Mouse (Mus musculus) hindbrain, postnatal 0 days (tissue): ENCODE data around the gene Erlec1. TPM values are rescaled to one million over a fixed set of nuclear protein-coding genes. Genes with fewer than 3 reads are reported as not detected.
A peak's percentile ranks its signal among the peaks of the same experiment; 100 is the strongest.

ENCODE experiments used
- ATAC-seq: fragments of 200-750 bp; cut with Nextera tagmentation; 2 replicates; pipeline ENCODE4 v1.8.0; 2017; ENCODE audit warnings: mild to moderate bottlenecking, moderate TSS enrichment, moderate library complexity
- DNase-seq: peaks from one replicate; pipeline ENCODE4 v3.0.0-alpha.2; 2015; ENCODE audit warnings: low spot score
- H3K27ac ChIP-seq: fragments of 300-500 bp; sonication (generic); 2 replicates; pipeline ENCODE4 v1.5.1; 2014; ENCODE audit warnings: mild to moderate bottlenecking
- H3K27me3 ChIP-seq: fragments of 300-500 bp; sonication (generic); 2 replicates; pipeline ENCODE4 v1.6.1; 2014; ENCODE audit warnings: low read length, mixed read lengths; ENCODE audit not compliant: insufficient read depth
- H3K36me3 ChIP-seq: fragments of 300-500 bp; sonication (generic); 2 replicates; pipeline ENCODE4 v1.6.1; 2014; ENCODE audit warnings: low read length, mixed read lengths; ENCODE audit not compliant: insufficient read depth
- H3K4me1 ChIP-seq: fragments of 300-500 bp; sonication (generic); 2 replicates; pipeline ENCODE4 v1.6.1; 2014; ENCODE audit warnings: antibody characterized with exemption, low read length, mixed read lengths; ENCODE audit not compliant: insufficient read depth
- H3K4me2 ChIP-seq: fragments of 300-500 bp; sonication (generic); 2 replicates; pipeline ENCODE4 v1.6.1; 2014; ENCODE audit warnings: low read depth, mild to moderate bottlenecking, low read length, moderate library complexity, mixed read lengths
- H3K4me3 ChIP-seq: fragments of 300-500 bp; sonication (generic); 2 replicates; pipeline ENCODE4 v1.5.1; 2014; ENCODE audit warnings: low read length
- H3K9ac ChIP-seq: fragments of 300-500 bp; sonication (generic); replicated peaks from 2 replicates; pipeline ENCODE4 v1.6.1; 2014; ENCODE audit warnings: mild to moderate bottlenecking, low read length, moderate library complexity, mixed read lengths
- H3K9me3 ChIP-seq: fragments of 300-500 bp; sonication (generic); 2 replicates; pipeline ENCODE4 v1.6.1; 2016; ENCODE audit warnings: low read length, mixed read lengths
- CTCF ChIP-seq: IDR thresholded peaks from 2 replicates; pipeline ENCODE4 v1.5.1; 2016; ENCODE audit warnings: antibody characterized with exemption, control low read depth, low read depth
- WGBS: fragments of 180-500 bp; shearing (Covaris S2); extraction: QIAGEN DNeasy Blood & Tissue Kit; methylation state at CpG from one replicate; pipeline ENCODE4 v1.1.7; 2014; 5-methylcytosine and 5-hydroxymethylcytosine counted together
- polyA plus RNA-seq: library from polyadenylated mRNA; unstranded; fragments of >200 nt; fragmentation: Nextera tagmentation; extraction: Ambion mirVana; gene quantifications from 2 replicates; pipeline ENCODE4 v1.2.1, GENCODE M21; 2015
- total RNA-seq: library from RNA; depleted of rRNA; stranded (reverse); fragments of >200 nt; gene quantifications from 2 replicates; pipeline ENCODE4 v1.2.3, GENCODE M21; 2014; rRNA removed

Erlec1 gene
- total RNA-seq (11.5 and 14.1 TPM in 2 replicates), polyA plus RNA-seq (12.6 and 14.8 TPM in 2 replicates)

DNA sequence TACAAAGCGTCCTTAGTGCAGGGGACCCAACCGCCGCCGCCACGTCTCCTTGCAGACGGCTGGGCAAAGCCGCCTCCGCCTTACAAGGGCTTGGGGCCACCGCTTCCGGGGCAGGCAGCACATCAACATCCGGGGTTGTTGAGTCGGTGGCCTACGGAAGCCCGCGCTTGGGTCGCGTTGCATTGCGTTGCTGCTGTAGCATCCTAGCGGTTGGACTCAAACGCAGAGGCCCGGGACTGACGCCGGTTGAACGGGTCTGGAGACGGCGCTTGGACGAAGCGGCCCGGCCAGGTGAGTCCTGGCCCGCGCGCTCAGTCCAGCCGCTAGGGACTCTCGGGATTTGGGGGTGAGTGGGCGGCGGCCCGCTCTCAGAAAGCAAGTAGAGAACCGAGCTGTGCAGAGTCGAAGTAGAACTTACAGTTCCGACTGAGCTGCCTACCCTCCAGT is at the start of gene Erlec1:
TSS of gene Erlec1 (minus strand) at position 57 of the 447 bp plus-strand sequence.
- DNase-seq (peak; percentile 95), ATAC-seq (peak; percentile 99)
- peaks cover 6% of the 10 kb centered on the region for H3K9me3 ChIP-seq
- peak within 1 kb of the TSS; percentile 69 for H3K4me3 ChIP-seq
- H3K36me3 ChIP-seq, result peaks cover 3% of the 10 kb centered on the region
- peak; percentile 55 for TF ChIP-seq CTCF
- H3K4me1 ChIP-seq, result 0 out of 2 replicates have a peak, but pooled peaks cover 5% of the 10 kb centered on the region
- peak within 1 kb of the TSS; percentile 88 for H3K27ac ChIP-seq
- peak within 1 kb of the TSS; percentile 83 for H3K9ac ChIP-seq
- peak within 1 kb of the TSS; percentile 81 for H3K4me2 ChIP-seq
- H3K27me3 ChIP-seq, result no peaks in the 10 kb centered on the region
- under 1% methylated on average over 40 of the region's 40 CpGs for WGBS

DNA sequence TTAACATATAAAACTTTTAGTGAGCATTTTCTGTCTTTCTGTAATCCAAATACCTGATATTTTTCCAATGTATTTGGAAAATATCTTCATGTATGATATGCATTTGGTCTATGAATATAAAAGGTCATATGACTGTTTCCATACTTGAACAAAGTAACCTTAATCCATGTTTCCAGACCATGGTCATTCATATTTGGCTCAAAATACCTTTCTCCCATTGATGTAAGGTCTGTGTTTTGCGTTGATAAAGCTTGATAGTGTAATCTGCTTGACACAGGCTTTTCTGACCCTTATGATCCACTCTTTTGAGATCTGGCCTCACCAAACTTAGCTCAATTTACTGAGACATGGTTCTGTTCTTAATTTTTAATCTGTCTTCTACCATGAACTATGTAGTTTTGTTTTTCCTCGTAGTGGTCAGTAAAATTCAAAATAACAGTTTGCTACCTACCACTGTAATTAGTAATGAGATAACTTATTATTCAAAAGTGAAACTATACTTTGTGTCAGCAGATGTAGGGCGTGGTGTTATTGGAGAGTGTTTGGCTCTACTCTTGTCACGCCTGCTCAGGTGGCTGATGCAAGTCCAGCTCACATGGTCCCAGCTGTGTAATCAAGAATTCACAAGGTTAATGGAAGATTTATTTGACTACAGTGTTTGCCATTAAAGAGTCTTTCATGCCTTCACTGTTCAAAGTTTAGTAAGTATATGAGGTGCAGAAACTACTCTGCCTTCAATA is 47.2 kb upstream of the Erlec1 start:
- no peak overlapping the region for H3K4me3 ChIP-seq
- no peak overlapping the region for H3K27ac ChIP-seq
- 94% methylated on average over 4 of the region's 4 CpGs for WGBS
- H3K27me3 ChIP-seq, result no peaks in the 10 kb centered on the region
- no peak for DNase-seq
- TF ChIP-seq CTCF, result no peak
- no peaks in the 10 kb centered on the region for H3K36me3 ChIP-seq
- no peak for ATAC-seq
- H3K9me3 ChIP-seq, result no peaks in the 10 kb centered on the region
- H3K9ac ChIP-seq, result no peak overlapping the region
- H3K4me1 ChIP-seq, result no peaks in the 10 kb centered on the region
- H3K4me2 ChIP-seq, result no peak overlapping the region

DNA sequence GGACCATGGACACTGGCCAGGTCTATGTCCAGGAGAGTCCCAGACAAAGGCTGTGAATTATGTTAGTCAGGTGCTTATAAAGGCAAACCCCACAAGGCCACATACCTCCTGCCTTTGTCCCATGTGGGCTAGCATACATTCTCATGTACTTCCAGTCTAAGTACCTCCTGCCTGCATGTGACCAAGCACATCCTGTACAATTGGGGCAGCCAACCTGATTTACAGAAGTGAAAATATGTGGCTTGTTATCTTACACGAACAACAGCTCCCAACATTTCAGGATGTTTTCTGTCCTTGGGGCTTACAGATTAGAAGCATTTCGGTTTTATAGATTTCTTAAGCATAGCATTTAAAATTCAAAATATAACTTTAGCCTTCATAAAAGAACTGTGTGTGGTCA is 45.9 kb upstream of the Erlec1 start:
- no peak for TF ChIP-seq CTCF
- H3K27ac ChIP-seq, result no peak overlapping the region
- no peak overlapping the region for H3K4me2 ChIP-seq

DNA sequence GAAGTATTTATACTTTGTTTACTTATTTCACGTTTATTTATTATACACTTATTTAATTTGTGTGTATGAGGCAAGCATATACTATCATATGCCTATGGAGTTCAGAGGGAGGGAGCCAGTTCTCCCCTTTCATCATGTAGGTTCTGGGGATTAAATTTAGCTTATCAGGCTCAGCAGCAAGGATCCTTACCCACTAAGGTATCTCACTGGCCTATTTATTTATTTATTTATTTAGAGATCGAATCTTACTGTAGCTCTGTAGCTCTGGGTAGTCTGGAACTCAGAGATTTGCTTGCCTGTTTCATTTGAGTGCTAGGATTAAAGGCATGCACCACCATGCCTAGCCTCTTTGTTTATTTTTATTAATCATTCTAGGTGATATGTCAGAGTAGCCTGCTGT is 44.6 kb upstream of the Erlec1 start:
- 90% methylated on average over 2 of the region's 2 CpGs for WGBS
- Histone ChIP-seq H3K27me3 (no peaks in the 10 kb centered on the region), H3K4me1 (no peaks in the 10 kb centered on the region), H3K36me3 (no peaks in the 10 kb centered on the region), H3K4me3 (no peak overlapping the region), H3K4me2 (no peak overlapping the region), H3K27ac (no peak overlapping the region), H3K9me3 (no peaks in the 10 kb centered on the region), H3K9ac (no peak overlapping the region)
- ATAC-seq (no peak), DNase-seq (no peak)
- no peak for TF ChIP-seq CTCF

More for the DNA sequence above, 45.9 kb upstream of the Erlec1 start:
- H3K4me3 ChIP-seq, result no peak overlapping the region
- H3K27me3 ChIP-seq, result no peaks in the 10 kb centered on the region
- no peak overlapping the region for H3K9ac ChIP-seq
- no peak for ATAC-seq
- no peaks in the 10 kb centered on the region for H3K9me3 ChIP-seq
- WGBS, result 97% methylated on average over 2 of the region's 2 CpGs
- DNase-seq, result no peak
- no peaks in the 10 kb centered on the region for H3K4me1 ChIP-seq
- no peaks in the 10 kb centered on the region for H3K36me3 ChIP-seq

DNA sequence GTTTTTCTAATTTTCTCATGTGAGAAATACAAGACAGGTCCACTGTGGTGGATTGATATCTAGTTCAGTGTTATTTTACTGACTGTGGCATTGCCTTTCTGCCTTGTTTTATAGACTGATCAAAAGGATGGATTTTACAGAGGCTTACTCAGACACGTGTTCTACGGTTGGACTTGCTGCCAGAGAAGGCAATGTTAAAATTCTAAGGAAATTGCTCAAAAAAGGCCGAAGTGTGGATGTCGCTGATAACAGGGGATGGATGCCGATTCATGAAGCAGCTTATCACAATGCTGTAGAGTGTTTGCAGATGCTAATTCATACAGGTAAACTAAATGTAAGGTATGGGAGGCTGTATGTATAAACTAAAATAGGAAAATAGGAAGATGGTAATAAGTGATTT is 44.1 kb upstream of the Erlec1 start:
- Histone ChIP-seq H3K9ac (no peak overlapping the region), H3K9me3 (no peaks in the 10 kb centered on the region), H3K27ac (no peak overlapping the region), H3K36me3 (no peaks in the 10 kb centered on the region), H3K27me3 (no peaks in the 10 kb centered on the region), H3K4me2 (no peak overlapping the region), H3K4me3 (no peak overlapping the region), H3K4me1 (no peaks in the 10 kb centered on the region)
- TF ChIP-seq CTCF, result no peak
- DNase-seq, result no peak
- ATAC-seq, result no peak
- WGBS, result 92% methylated on average over 5 of the region's 5 CpGs

DNA sequence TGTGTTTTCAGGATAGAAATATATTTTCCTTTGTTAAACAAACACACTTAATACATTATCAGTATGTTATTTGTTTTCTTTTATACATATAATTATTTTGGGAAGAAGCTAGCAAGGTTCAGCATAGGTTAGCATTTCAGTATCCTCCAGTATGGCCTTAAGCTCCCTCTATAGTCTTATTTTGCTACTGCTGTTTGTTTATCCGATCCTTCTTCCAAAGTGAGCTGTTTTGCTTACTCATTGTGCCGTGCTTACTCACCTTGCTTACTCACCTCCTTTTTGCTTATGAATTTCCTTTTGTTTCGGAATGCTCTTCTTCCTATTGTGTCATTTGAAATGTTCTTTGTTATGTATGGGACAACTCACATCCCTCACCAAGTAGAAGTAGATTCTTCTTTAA is 42.5 kb upstream of the Erlec1 start:
- no peak for TF ChIP-seq CTCF
- Histone ChIP-seq H3K4me3 (no peak overlapping the region), H3K27ac (no peak overlapping the region), H3K4me1 (no peaks in the 10 kb centered on the region), H3K36me3 (no peaks in the 10 kb centered on the region), H3K4me2 (no peak overlapping the region), H3K9ac (no peak overlapping the region), H3K9me3 (no peaks in the 10 kb centered on the region), H3K27me3 (no peaks in the 10 kb centered on the region)
- DNase-seq, result no peak
- no peak for ATAC-seq
- WGBS, result 97% methylated on average over 3 of the region's 3 CpGs

DNA sequence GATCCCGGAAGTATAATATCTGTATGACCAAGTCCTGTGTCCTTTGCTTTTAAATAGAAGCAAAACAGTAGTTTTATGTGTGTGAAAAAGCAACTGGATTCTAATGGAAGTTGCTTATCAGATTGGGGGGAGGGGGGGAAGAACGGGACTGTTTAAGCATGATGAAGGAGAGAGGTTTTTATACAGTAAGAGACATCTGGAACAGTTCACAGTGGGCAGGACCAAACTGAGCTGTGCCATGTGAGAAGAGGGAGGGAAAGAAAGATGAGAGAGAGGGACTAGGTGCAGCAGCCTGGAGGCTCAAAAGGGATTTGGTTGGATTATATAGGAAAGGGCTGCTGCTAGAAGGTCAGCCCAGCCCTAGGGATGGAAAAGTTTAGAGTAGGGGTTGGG is 32.5 kb upstream of the Erlec1 start:
- Histone ChIP-seq H3K4me1 (no peaks in the 10 kb centered on the region), H3K4me2 (peak overlapping the region; percentile 68), H3K9me3 (no peaks in the 10 kb centered on the region), H3K27me3 (no peaks in the 10 kb centered on the region), H3K36me3 (no peaks in the 10 kb centered on the region), H3K27ac (peak overlapping the region; percentile 28; the same call in 1 of the 2 replicates), H3K4me3 (peak overlapping the region; percentile 58), H3K9ac (peak overlapping the region; percentile 62)
- DNase-seq, result no peak
- TF ChIP-seq CTCF, result no peak
- peak; percentile 74 for ATAC-seq
- 3% methylated on average over 2 of the region's 2 CpGs for WGBS
